Mouse (Mus musculus): ENCODE results near the gene Rin3.

DNA sequence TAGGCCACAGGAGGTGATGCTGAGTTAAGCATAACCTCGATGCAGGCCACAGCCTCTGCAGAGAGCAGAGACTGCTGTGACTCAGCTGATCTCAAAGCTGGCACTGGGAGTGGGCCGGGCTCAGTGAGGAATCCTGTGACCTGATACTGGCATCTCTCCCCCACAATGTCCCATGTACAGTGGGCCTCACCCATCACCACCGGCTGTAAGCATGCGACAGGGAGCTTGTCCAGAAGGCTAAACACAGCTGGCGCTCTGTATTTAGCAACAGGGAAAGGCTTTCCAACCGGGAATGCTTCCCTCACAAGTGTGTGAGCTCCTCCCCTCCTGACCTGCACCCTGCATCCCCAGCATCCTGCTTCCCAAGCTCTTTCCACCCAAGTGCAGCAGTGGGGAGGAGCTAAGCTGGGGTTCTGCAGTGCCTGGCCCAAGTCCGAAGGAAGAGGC, 133.6 kb downstream of the Rin3 start:
- TF ChIP-seq HCFC1 (IDR thresholded peaks at IDR 0.05; ENCODE audit: low read depth, low read length) (no peak), GATA1 (IDR thresholded peaks at IDR 0.05; ENCODE audit: low read depth, low read length) (no peak), RAD21 (IDR thresholded peaks at IDR 0.05; ENCODE audit: low read depth, low read length) (no peak), POLR2A (IDR thresholded peaks at IDR 0.05; ENCODE audit: control insufficient read depth in 1 of 2, insufficient read depth in 1 of 2, low read depth in 1 of 2, low read length in 2 of 2, poor library complexity in 1 of 2) (no peak), MAFK (IDR thresholded peaks at IDR 0.05; ENCODE audit: borderline replicate concordance, low read depth, low read length) (no peak), CTCF (IDR thresholded peaks at IDR 0.05 in 2 of 3, conservative IDR thresholded peaks at IDR 0.05 in 1 of 3; ENCODE audit: control insufficient read depth in 1 of 3, insufficient read depth in 1 of 3, low read depth in 2 of 3, low read length in 3 of 3, poor library complexity in 1 of 3, severe bottlenecking in 1 of 3) (no peak), MAZ (IDR thresholded peaks at IDR 0.05; ENCODE audit: low read depth, low read length) (no peak), EP300 (IDR thresholded peaks at IDR 0.05; ENCODE audit: low read depth in 1 of 2, low read length in 2 of 2) (no peak), SMC3 (IDR thresholded peaks at IDR 0.05; ENCODE audit: low read depth, low read length) (no peak), USF1 (IDR thresholded peaks at IDR 0.05; ENCODE audit: low read depth, low read length) (no peak), SIN3A (IDR thresholded peaks at IDR 0.05; ENCODE audit: low read length) (no peak)

Data from MEL (cell line).